Mouse (Mus musculus) T-cell, adult 2 months (primary cell): ENCODE results near the gene Rcor1.

Experiments
- DNase-seq: peaks from one replicate; pipeline ENCODE4 v3.0.0; 2022; ENCODE audit warnings: low spot score

Rcor1 gene

GRCm38 (mm10) chr12:111134169-111134568 is 95.0 kb downstream of the Rcor1 start:
- DNase-seq = no peak

DNA sequence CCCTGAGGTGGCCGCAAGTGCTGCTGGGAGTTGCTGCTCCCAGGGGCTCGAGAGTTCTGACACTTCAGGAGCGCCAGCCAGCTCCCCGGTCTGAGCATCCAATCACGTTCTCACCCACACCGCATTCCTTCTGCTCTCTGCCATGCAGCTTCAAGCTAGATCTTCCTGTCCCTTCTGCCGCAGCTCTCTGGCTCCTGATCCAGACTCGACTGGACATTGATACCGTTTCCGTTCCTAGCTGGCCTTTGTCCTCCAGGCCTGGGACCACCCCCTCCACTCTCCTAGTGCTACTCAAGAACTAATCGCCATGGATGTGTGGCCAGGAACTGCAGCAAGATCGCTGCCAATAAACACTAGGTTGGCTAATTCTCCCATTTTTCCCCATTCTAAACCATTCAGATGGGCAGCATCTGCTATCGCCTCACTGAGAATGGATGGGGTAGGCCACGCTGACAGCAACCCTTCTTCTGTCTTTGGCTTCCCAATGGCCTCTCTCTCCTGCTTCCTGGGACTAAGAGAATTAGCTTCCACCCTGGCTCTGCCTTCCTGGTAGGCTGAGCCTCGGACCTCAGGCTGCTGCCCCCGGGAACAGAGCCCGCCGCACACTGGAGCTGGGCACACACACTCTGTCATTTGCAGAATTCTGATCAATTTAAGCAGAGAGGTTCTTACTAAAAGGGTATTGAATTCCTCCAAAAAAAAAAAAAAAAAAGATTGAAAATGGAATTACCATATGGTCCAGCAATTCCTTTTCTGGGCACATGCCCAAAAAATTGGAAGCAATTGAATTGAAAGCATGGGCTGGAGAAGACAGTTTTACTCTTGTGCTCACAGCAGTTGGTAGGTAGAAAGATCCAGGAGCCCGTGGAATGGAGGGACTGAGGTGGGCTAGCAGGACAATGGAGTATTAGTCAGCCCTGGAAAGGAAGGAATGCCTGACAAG is 95.9 kb downstream of the Rcor1 start:
- DNase-seq = no peak

DNA sequence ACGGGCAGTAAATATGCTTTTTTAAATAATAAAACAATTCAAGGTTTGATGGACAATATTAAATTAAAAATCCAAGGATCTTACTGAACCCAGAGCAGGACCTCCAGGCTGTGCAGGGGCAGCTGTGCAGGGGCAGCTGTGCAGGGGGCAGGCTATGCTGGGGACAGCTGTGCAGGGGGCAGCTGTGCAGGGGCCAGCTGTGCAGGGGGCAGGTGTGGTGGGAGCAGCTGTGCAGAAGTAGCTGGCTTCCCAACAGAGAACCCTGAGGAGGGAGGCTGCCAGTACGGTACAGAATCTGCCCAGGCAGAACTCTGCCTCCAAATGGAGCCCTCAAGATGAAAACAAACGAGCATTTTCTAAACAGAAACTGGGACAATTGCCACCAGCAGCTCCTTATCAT is 96.8 kb downstream of the Rcor1 start:
- no peak for DNase-seq

DNA sequence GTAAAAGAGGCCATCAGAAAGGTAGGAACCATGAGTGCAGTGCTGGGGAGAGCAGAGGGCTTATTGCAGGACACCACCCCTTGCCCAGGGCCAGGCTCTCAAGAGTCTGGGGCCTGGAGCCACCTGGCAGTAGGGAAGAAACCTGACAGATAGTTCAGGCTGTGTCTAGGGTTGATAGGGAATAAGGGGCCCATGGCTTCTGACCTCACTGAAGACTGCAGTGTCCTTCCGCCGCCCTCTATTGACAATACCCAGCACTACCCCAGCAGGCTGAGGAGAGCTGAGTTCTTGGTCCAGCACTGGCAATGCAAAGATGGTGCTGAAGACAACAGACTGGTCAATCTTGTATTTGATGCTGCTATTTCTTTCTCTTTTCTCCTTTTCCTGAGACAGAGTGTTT is 97.9 kb downstream of the Rcor1 start:
- no peak for DNase-seq

DNA sequence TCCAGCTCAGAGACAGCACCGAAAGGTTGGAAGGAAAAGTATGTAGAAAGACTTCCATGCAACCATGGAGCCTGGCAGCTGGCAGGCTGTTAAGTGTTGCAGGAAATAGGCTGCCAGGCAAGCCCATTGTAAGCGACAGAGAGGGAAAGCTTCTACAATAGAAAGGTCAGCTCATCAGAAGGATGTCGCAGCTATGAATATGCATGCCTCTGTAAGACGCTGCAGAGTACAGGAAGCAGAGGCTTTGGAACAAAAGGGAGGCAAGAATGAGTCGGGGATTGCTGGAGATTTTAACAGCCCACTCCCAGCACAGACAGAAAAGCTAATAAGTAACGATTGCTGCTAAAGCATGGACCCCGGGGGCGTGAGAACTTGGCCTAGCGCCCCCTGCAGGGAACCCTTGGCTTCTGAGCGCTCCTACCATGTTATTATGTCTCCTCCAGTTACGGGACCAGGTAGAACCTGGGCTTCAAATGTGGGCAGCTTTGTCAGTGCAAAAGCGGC is 103.9 kb downstream of the Rcor1 start:
- no peak for DNase-seq

DNA sequence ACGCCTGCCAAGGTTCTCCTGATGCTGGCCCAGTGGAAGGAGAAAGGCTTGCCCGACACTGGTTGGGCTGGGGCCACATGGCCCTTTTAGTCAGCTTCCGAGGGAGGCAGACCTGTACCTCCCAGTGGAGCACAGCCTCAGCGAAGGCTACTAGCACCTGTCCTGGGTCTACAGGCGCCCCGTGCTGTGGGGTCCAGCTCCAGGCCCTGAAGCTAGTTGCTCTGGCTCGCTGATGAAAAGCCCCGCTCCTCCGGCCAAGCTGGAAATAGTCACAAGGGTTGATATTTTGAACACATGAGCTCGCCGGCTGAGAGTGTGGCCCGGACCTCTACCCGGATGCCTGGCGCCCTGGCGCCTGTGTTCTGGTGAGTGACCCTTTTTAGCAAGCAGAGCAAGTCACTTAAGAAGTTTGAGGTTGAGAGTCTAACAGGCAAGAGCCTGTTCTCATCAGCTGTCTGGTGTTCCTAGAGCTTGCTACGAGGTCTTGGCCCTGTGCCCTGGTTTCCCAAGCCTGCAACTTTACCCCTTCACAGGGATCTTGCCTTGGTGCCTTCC is 104.4 kb downstream of the Rcor1 start:
- DNase-seq = no peak

DNA sequence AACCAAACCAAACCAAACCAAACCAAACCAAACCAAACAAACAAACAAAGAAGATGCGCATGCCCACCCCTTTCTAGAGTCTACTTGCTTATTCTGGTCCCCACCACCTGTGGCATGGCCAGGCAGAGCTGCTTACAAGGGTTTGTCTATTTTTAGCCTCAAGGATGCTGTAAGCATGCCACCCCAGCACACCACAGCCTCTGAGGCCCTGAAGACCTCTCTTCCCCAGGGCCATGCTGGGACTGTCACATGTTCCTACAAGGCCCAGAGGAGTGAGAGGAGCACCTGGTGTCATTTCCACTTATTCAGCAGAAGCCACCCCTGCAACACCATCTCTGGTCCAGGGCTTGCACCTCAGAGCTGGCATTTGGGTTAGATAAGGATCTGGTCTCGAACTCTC is 105.4 kb downstream of the Rcor1 start:
- no peak for DNase-seq

DNA sequence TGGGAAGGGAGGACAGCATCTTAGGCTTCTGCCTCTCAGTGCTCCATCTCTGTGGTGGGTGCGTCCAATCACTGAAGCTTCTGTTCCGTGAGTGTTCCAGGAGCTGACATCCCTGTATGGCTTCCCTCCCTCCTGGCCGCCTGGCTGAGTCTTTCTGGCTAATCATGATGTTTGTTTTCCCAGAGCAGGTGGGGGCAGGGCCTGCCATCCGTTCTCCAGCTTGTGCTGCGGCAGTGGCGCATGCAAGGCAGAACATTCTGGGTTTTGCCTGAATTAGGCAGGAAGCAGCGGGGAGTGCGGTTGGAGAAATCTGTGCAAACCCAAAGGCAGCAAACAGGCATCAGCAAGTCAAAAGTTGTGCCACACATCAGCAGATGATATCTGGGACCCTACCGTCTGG is 106.1 kb downstream of the Rcor1 start:
- DNase-seq = no peak

GRCm38 (mm10) chr12:111149495-111150235 is 110.5 kb downstream of the Rcor1 start:
- DNase-seq = no peak

DNA sequence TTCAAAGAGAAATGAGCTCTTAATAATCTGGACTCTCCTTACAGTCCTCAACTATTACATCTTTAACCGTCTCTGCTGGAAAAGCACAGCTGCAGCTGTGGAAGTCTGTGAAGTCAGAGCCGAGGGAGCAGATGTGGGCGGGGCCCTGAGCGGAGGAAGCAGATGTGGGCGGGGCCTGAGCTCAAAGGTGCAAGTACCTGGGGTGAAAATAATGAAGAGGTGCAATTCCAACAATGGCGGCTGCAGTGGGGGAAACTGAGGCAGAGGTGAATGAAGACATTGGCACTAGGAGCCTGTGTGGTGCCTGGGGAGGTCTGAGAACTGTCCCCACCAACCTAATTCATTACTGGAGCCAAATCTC is 111.1 kb downstream of the Rcor1 start:
- peak; percentile 47 for DNase-seq

- no peak for DNase-seq
These were observed 112.4 kb downstream of the Rcor1 start for GRCm38 (mm10) chr12:111151422-111152156.

GRCm38 (mm10) chr12:111152579-111152978 is 113.4 kb downstream of the Rcor1 start:
- no peak for DNase-seq

- no peak for DNase-seq
These were observed 114.0 kb downstream of the Rcor1 start for GRCm38 (mm10) chr12:111152981-111153710.

GRCm38 (mm10) chr12:111153946-111154345 is 114.8 kb downstream of the Rcor1 start:
- no peak for DNase-seq

- DNase-seq = no peak
These were observed 115.5 kb downstream of the Rcor1 start for GRCm38 (mm10) chr12:111154641-111155040.

GRCm38 (mm10) chr12:111155756-111156155 is 116.6 kb downstream of the Rcor1 start:
- DNase-seq = no peak

DNA sequence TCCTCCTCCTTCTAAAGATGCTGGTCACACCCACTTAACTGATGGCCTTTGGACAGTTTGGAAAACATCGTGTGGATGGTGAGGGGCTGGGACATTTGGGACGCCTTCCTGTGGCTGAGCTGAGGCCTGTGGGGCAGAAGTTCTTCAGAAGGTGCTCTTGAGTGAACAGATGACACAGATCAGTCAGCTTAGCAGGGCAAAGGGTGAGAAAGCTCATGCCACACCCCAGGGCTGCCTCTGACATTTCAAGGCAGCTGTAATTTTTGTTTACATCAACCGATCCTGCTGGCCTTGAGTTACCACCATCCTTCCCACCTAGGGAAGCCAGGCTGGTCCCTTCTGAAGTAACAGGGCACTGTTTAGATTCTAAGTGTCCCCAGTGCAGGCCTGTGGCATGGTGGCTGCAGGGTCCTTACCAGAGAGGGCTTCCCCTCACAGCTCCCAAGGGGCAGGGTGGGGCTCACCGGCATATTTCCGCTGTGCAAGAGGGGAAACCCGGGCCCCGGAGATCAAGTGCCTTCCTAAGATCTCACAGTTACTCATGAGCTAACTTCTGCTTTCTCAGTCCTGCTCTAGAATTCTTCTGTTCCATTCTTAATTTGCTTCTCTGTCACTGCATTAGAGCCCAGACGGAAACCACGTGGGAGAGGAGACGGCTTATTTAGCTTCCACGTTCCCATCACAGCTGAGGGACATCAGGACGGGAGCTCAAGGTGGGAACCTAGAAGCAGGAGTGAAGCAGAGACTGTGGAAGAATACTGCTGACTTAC is 120.7 kb downstream of the Rcor1 start:
- DNase-seq = peak; percentile 87

- DNase-seq = no peak
These were observed 121.7 kb downstream of the Rcor1 start for GRCm38 (mm10) chr12:111160871-111161270.

GRCm38 (mm10) chr12:111161943-111162311 is 122.8 kb downstream of the Rcor1 start:
- DNase-seq = no peak

DNA sequence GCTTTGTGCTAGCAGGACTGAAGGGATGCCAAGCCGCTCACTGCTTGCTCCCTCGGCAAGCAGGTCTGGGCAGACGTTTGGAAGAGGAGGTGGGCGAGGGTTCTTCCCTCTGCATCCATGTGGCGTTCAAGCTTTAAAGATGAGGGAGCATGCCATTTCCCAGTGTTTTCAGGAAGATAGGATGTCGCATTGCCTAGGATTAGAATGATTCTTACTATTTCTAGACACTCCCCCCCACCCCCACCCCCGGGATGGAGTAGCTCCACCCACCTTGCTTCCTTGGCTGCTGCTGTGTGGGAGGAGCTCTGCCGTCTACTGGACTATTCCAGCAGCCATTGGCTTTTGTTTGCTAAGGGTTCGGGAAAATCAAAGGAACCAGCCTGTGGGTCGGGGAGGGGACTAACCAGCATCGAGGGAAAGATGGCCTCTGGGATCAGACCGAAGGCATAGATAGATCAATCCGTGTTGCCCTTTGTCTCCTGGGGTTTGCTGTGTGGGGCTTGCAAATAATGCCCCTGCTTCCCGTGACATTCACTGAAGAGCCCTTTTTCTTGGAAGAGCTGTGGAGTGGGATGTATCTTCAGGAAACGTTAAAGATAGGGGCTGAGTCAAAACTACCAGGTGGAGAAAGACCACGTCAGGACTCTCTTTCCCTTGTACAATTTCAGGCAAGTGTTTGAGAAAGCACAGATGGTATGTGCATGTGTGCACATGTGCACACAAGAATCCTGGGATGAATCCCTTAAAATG is 123.3 kb downstream of the Rcor1 start:
- DNase-seq = no peak
